Mouse (Mus musculus) midbrain, embryonic 10.5 days (tissue): ENCODE measurements at regions not wholly inside any gene's neighbourhood (a gene's known extent, or its start where the extent isn't known, plus 50 kb on each side); places are given as distances from the start of the nearest gene placed in this dataset.

Source experiments
- DNase-seq: peaks from one replicate; pipeline ENCODE4 v3.0.0-alpha.2; 2017; ENCODE audit warnings: low spot score
- H3K27ac ChIP-seq: fragments of 300-500 bp; sonication (generic); replicated peaks from 2 replicates; pipeline ENCODE4 v1.5.1; 2016; ENCODE audit warnings: mild to moderate bottlenecking
- H3K27me3 ChIP-seq: fragments of 300-500 bp; sonication (generic); 2 replicates; pipeline ENCODE4 v1.6.1; 2016; ENCODE audit warnings: low read depth, mild to moderate bottlenecking; ENCODE audit not compliant: poor library complexity, severe bottlenecking
- H3K36me3 ChIP-seq: fragments of 300-500 bp; sonication (generic); 2 replicates; pipeline ENCODE4 v1.6.1; 2016; ENCODE audit warnings: mild to moderate bottlenecking, moderate library complexity
- H3K4me1 ChIP-seq: fragments of 300-500 bp; sonication (generic); 2 replicates; pipeline ENCODE4 v1.6.1; 2016
- H3K4me3 ChIP-seq: fragments of 300-500 bp; sonication (generic); 2 replicates; pipeline ENCODE4 v1.5.1; 2016; ENCODE audit warnings: mild to moderate bottlenecking, moderate library complexity
- H3K9me3 ChIP-seq: fragments of 300-500 bp; sonication (generic); replicated peaks from 2 replicates; pipeline ENCODE4 v1.6.1; 2016; ENCODE audit warnings: mild to moderate bottlenecking
- WGBS: fragments of 180-500 bp; shearing (Covaris S2); methylation state at CpG from one replicate; pipeline ENCODE4 v1.1.7; 2016; 5-methylcytosine and 5-hydroxymethylcytosine counted together

DNA sequence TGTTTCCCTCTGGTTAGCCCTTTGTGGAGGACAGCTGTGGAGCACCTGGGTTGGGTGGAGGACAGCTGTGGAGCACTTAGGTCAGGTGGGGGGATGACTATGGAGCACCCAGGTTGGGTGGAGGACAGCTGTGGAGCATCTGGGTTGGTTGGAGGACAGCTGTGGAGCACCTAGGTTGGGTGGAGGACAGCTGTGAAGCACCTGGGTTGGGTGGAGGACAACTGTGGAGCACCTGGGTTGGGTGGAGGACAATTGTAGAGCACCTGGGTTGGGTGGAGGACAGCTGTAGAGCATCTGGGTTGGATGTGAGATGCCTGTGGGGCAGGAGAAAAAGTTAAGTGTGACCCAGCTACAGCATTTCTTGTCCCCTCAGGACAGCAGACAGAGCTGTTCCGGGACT is 77.1 kb upstream of the Mrps10 start:
- no peak overlapping the region for H3K27ac ChIP-seq
- no peaks in the 10 kb centered on the region for H3K27me3 ChIP-seq
- H3K36me3 ChIP-seq: peaks cover 40% of the 10 kb centered on the region
- no peaks in the 10 kb centered on the region for H3K9me3 ChIP-seq
- H3K4me3 ChIP-seq: no peak overlapping the region
- peaks cover 47% of the 10 kb centered on the region for H3K4me1 ChIP-seq
- WGBS: 94% methylated on average over 1 of the region's 1 CpGs
- no peak for DNase-seq

DNA sequence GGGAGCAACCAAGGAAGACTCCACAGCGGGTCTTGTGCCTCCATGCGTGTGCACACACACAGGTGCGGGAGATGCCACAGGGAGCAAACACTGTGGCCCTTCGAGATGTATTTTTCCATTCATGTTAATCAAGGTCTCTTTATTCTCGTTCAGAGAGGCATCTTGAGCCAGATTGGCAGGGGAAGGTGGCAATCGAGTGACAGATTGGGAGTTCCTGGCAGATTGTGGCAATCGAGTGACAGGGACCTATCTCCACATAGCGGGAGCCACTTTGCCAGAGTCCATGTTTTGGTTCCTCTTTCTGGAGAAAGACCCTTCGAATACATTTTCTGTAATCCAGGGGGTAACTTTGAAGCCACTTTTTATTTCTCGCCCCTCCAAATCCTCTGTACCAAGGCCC is 83.1 kb upstream of the Mrps10 start:
- H3K9me3 ChIP-seq: no peaks in the 10 kb centered on the region
- H3K4me3 ChIP-seq: no peak overlapping the region
- peaks cover 19% of the 10 kb centered on the region for H3K4me1 ChIP-seq
- no peaks in the 10 kb centered on the region for H3K27me3 ChIP-seq
- 91% methylated on average over 10 of the region's 10 CpGs for WGBS
- no peak overlapping the region for H3K27ac ChIP-seq
- H3K36me3 ChIP-seq: peaks cover 29% of the 10 kb centered on the region
- DNase-seq: no peak

DNA sequence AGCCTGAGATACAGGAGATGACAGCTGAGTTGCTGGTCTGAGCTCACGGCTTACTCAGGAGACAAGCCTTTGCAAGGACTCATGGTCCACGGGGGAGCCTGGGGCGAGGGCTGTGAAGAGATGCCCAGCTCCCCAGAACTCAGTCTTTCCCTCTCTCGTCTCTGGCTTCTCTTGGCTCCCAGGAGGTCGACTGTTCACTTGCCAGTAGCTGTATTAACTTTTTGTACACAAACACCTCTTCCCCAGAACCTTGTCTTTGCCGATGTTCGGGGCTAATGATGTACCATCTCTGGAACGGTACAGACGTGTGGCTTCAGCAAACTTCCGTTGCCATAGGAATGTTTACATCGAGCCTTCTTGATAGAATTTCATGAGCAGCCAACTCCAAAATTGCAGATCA is 84.5 kb upstream of the Mrps10 start:
- Histone ChIP-seq H3K36me3 (peaks cover 27% of the 10 kb centered on the region), H3K27ac (no peak overlapping the region), H3K9me3 (no peaks in the 10 kb centered on the region), H3K4me3 (no peak overlapping the region), H3K27me3 (no peaks in the 10 kb centered on the region), H3K4me1 (peaks cover 16% of the 10 kb centered on the region)
- WGBS: 86% methylated on average over 11 of the region's 11 CpGs
- no peak for DNase-seq

DNA sequence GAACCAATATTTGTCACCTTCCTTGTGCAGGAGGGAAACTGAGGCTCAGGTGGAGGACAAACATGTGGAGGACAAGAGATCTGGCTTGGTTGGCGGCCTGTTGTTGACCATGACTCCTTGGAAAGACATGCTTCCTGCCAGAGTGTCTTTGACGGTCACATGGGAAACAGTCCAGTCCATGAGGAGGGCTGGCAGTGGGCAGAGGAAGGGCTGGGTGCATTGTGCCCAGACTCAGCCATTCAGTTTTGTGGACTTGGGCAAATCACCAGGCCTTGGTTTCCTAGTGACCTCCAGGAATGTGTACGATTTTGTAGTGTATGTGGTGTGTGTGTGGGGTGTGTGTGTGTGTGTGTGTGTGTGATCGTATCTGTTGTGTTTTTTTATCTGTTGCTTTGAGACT is 85.5 kb upstream of the Mrps10 start:
- 87% methylated on average over 4 of the region's 4 CpGs for WGBS
- no peak for DNase-seq
- no peak overlapping the region for H3K27ac ChIP-seq
- H3K36me3 ChIP-seq: peaks cover 16% of the 10 kb centered on the region
- H3K4me1 ChIP-seq: peaks cover 12% of the 10 kb centered on the region
- no peak overlapping the region for H3K4me3 ChIP-seq
- H3K27me3 ChIP-seq: no peaks in the 10 kb centered on the region
- H3K9me3 ChIP-seq: no peaks in the 10 kb centered on the region

DNA sequence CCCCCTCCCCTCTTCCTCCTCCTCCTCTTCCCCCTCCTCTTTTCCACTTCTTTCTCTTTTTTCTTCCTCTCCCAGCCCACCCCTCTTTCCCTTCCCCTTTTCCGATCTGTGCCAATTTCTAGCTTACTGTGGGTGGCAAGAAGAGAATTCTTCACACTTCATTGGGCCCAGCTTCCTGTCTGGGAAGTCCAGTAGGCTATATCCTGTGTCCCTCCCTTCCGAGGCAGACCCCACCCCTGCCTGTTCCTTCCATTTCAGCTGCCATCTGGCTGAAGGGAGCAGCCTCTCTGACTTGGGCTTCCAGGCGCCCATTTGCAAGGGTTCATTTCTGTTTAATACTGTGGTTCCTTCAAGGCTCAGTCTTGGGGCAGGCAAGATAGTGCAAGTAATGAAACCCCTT is 86.2 kb upstream of the Mrps10 start:
- H3K27ac ChIP-seq: no peak overlapping the region
- H3K4me1 ChIP-seq: peaks cover 5% of the 10 kb centered on the region; the same call in 1 of the 2 replicates
- peaks cover 2% of the 10 kb centered on the region; the same call in 1 of the 2 replicates for H3K9me3 ChIP-seq
- DNase-seq: no peak
- no peaks in the 10 kb centered on the region for H3K27me3 ChIP-seq
- H3K4me3 ChIP-seq: no peak overlapping the region
- H3K36me3 ChIP-seq: peaks cover 16% of the 10 kb centered on the region
- WGBS: 65% methylated on average over 3 of the region's 3 CpGs

DNA sequence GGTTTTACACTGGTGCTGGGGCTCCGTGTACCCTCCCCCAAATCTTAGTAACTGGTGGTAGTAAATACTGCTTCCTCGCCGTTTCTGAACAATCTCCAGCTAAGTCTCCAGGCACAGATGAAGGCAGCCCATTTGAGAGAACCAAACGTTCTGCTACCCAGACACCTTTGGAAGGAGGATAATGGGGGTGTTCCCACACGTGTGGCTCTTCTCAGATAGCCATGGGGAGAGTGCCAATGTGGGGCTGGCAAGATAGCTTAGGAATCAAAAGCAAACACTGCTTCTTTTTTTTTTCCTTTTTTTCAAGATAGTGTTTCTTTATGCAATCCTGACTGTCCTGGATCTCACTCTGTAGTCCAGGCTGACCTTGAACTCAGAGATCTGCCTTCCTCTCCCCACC is 90.8 kb upstream of the Mrps10 start:
- H3K27me3 ChIP-seq: no peaks in the 10 kb centered on the region
- no peak overlapping the region for H3K4me3 ChIP-seq
- DNase-seq: no peak
- H3K4me1 ChIP-seq: 0 out of 2 replicates have a peak, but pooled peaks cover 7% of the 10 kb centered on the region
- peaks cover 11% of the 10 kb centered on the region for H3K9me3 ChIP-seq
- no peak overlapping the region for H3K27ac ChIP-seq
- 88% methylated on average over 5 of the region's 5 CpGs for WGBS
- peaks cover 30% of the 10 kb centered on the region for H3K36me3 ChIP-seq

DNA sequence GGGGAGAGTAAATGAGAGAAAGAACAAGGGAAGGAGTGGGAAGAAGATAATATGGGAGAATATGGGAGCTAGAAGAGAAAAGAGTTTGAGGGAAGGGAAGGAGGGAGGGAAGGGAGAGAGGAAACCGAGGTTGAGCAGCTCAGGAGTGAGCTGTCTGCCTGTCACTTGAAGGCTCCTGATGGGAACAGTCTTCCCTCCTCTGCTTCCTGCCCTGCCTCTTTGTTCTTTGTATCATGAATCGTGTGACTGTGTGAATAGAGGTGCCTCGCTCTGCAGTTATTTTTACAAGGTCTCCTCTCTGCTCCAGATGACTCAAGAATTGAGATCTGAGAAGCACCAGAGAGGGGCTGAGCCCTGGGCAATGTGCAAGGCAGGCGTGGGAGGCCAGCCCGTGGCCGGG is 92.0 kb upstream of the Mrps10 start:
- 87% methylated on average over 6 of the region's 6 CpGs for WGBS
- no peak overlapping the region for H3K27ac ChIP-seq

DNA sequence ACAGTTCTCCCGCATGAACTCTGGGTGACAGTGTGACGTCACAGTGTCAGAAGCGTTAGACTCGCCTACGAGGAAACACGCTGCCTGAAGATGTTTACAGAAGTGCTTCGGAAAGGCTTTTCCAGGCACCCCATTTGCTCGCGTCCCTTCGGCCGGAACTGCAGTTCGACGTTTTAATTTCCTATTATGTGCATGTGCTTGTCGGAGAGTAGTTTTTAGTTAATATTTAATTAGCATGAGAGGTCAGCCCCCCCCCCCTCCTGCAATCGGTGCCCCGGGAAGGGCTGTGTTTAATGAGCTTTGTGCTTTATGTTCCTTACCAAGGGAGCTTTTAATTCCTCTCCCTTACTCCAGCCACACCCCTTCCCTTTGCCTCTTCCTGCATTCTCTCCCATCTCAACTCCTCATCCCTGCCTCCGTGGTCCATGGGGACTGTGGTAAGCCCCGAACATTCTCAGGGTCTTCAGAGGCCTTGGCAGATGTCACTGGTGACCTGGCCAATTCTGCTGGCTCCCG is 92.8 kb upstream of the Mrps10 start:
- peaks cover 30% of the 10 kb centered on the region for H3K36me3 ChIP-seq
- no peak overlapping the region for H3K4me3 ChIP-seq
- H3K27ac ChIP-seq: no peak overlapping the region
- DNase-seq: no peak
- H3K27me3 ChIP-seq: no peaks in the 10 kb centered on the region
- WGBS: 89% methylated on average over 19 of the region's 19 CpGs
- H3K9me3 ChIP-seq: peaks cover 11% of the 10 kb centered on the region
- H3K4me1 ChIP-seq: 0 out of 2 replicates have a peak, but pooled peaks cover 7% of the 10 kb centered on the region

More for the DNA sequence above, 92.0 kb upstream of the Mrps10 start:
- no peak for DNase-seq
- Histone ChIP-seq H3K4me3 (no peak overlapping the region), H3K4me1 (0 out of 2 replicates have a peak, but pooled peaks cover 7% of the 10 kb centered on the region), H3K27me3 (no peaks in the 10 kb centered on the region), H3K9me3 (peaks cover 11% of the 10 kb centered on the region), H3K36me3 (peaks cover 30% of the 10 kb centered on the region)

DNA sequence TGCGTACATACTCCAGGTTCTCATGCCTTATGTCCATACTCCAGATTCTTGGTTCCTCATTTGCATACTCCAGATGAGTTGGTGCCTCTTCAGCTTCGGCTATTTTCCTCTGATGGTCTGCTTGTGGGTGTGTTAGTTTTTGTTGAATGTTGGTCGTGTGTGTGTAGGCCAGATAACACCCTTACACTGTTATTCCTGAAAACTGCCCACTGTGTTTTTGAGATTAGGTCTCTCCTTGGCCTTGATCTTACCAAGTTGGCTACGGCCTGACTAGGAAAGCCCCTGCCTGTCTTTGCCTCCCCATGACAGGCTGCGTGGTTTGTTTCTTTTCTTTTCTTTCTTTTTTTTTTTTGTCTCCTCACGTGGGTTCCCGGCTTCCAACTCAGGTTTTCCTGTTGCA is 95.4 kb upstream of the Mrps10 start:
- peaks cover 11% of the 10 kb centered on the region for H3K9me3 ChIP-seq
- H3K4me3 ChIP-seq: no peak overlapping the region
- H3K27me3 ChIP-seq: no peaks in the 10 kb centered on the region
- H3K27ac ChIP-seq: no peak overlapping the region
- 89% methylated on average over 7 of the region's 7 CpGs for WGBS
- 0 out of 2 replicates have a peak, but pooled peaks cover 7% of the 10 kb centered on the region for H3K4me1 ChIP-seq
- no peak for DNase-seq
- H3K36me3 ChIP-seq: peaks cover 36% of the 10 kb centered on the region

DNA sequence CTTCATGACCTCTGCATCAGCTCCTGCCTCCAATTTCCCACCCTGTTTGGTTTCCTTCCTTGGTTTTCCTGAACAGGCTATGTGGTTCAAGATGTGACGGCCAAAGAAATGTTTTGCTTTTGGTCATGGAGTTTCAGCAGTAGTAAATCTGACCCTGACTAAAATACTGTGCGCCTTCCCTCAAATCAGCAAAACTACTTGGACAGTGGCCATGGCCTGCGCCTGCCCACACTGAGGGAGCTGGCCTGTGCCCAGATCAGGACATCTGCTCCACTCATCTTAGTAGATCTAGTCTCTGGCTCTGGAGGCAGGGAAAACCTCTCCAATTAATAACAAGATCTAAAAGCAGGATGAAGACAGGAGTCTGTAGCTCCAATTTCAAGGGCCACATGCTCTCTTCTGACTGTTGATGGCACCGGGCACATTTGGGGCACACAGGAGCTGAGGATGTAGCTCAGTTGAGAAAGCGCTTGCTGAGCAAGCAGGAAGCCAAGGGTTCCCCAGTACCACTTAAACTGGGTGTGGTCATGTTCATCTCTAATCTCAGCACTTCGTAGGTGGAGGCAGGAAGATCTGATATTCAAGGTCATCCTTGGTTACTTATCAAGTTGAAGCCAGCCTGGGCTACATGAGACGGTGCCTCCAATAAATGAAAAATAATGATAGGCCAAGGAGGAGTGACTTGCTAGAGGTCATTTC is 96.6 kb upstream of the Mrps10 start:
- no peak overlapping the region for H3K4me3 ChIP-seq
- no peak for DNase-seq
- no peak overlapping the region for H3K27ac ChIP-seq
- H3K9me3 ChIP-seq: peaks cover 8% of the 10 kb centered on the region
- H3K27me3 ChIP-seq: no peaks in the 10 kb centered on the region
- 0 out of 2 replicates have a peak, but pooled peaks cover 7% of the 10 kb centered on the region for H3K4me1 ChIP-seq
- peaks cover 37% of the 10 kb centered on the region for H3K36me3 ChIP-seq
- WGBS: 92% methylated on average over 7 of the region's 7 CpGs

DNA sequence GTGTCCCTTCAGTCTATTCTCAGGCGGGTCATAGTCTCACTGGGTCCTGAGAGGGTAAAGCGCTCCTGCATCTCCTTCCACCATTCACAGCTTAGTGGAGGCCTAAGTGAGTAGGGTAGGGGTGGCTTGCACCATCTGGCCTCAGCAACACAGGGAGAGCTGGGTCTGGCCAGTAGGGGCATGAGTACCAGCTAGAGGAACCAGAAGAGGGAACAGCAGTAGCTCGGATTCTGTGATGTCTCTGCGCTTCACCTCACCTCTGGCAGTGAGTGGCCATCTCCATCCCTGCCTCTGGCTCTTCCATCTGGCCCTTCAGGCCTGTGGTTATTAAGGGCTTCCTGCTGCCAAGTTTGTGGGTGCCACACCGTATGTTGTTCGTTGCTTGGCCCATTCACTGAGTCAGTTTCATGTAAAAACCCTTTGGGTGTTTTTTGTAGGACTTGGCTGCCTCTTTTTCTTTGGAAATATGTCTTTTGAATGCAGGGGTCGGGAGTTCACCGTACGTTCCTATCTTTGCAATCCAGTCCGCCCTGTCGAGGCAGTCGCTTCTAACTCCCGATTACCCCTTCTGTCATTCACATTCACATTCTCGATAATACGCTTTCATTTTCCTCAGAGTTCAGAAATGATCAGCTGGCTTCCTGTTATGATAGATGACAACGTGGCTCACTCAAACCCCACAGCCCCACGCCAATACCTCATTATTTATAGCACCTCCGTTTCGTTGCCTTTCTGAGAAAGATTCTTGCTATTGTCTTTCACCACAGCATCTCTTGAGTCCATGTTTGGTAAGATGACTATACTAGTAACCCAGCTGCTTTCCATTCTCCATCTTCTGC is 99.4 kb upstream of the Mrps10 start:
- no peak for DNase-seq
- Histone ChIP-seq H3K4me3 (no peak overlapping the region), H3K27me3 (no peaks in the 10 kb centered on the region), H3K4me1 (no peaks in the 10 kb centered on the region), H3K36me3 (peaks cover 24% of the 10 kb centered on the region), H3K27ac (no peak overlapping the region), H3K9me3 (peaks cover 3% of the 10 kb centered on the region; the same call in 1 of the 2 replicates)
- WGBS: 94% methylated on average over 19 of the region's 19 CpGs

DNA sequence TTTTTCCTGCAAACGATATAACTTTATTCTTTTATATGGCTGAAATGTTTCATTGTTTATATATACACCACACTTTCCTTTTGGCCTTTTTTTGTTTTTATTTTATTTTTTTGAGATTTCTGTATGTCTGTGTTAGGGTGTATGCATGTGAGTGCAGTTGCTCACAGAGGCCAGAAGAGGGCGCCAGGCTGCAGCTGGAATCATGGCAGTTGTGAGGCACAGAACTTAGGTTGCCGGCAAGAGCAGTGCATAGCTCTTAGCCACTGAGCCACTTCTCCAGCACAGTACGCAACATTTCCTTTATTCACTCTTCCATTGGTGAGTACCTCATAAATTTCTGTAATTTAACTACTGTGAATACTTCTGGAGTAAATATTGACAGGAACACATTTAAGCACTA is 100.8 kb upstream of the Mrps10 start:
- DNase-seq: no peak
- H3K9me3 ChIP-seq: peaks cover 5% of the 10 kb centered on the region; the same call in 1 of the 2 replicates
- no peaks in the 10 kb centered on the region for H3K27me3 ChIP-seq
- H3K4me1 ChIP-seq: no peaks in the 10 kb centered on the region
- 86% methylated on average over 4 of the region's 4 CpGs for WGBS
- peaks cover 25% of the 10 kb centered on the region for H3K36me3 ChIP-seq
- H3K4me3 ChIP-seq: no peak overlapping the region
- no peak overlapping the region for H3K27ac ChIP-seq

DNA sequence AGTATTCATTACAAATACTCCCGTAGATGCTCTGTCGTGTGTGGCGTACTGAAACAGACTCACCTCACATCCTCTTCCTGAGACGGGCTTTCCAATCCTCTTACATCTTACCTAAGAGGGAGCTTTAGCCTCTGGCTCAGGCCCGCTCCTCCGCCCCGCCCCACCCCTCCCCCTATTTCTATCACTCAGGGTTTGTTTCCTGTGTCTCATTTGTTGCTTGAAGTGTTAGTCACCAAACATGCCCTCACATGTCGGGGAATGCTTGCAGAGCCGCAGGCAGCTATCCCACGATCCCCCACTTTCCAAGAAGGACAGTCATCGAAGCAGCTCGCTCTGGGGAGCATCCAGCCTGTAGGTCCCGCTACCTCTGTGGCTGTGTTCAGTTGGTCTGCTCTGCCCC is 101.6 kb upstream of the Mrps10 start:
- DNase-seq: no peak
- 94% methylated on average over 13 of the region's 13 CpGs for WGBS
- Histone ChIP-seq H3K36me3 (peaks cover 33% of the 10 kb centered on the region), H3K27me3 (no peaks in the 10 kb centered on the region), H3K9me3 (peaks cover 9% of the 10 kb centered on the region; the same call in 1 of the 2 replicates), H3K4me1 (no peaks in the 10 kb centered on the region), H3K27ac (no peak overlapping the region), H3K4me3 (no peak overlapping the region)
